Mouse (Mus musculus): ENCODE results near the gene Chst15. TPM values are rescaled to one million over a fixed set of nuclear protein-coding genes. Genes with fewer than 3 reads are reported as not detected.

Chst15 gene
- total RNA-seq, 1 experiment from 2014 or later: 34.3 TPM

DNA sequence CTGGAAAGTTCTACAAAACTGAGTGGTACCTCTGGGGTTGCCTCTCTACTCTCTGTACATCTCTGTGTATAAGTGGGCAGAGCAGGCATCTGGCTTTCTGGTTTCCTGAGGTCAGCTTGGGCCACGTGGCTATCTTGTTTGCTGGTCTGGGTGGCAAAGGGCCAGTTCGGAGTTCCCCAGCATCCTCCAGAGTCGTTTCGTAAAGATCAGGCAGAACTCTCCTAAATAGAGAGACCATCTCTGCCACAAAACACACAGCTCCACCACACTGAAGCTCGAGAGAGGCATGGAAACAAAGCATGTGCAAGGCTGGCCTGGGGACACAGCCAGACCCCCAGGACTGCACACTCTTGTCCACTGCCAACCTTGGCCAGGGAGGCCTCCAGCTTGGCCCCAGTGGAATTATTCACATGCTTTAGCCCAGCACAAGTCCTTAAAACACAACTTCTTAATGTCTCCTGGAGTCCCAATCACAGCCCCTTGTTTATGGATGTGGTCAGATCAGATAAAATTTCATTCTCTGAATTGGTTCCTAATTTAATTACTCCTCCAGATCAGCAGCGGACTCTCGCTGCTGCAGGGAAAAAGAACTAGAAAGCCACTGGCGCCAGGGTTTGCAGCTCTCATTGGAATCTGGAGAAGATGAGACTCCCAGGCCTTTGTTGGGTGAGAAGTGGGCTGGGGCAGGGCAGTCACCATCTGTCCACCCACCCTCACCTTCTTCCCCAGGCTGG lies 14.4 kb downstream of the Chst15 start:
- peak; percentile 62 for DNase-seq

DNA sequence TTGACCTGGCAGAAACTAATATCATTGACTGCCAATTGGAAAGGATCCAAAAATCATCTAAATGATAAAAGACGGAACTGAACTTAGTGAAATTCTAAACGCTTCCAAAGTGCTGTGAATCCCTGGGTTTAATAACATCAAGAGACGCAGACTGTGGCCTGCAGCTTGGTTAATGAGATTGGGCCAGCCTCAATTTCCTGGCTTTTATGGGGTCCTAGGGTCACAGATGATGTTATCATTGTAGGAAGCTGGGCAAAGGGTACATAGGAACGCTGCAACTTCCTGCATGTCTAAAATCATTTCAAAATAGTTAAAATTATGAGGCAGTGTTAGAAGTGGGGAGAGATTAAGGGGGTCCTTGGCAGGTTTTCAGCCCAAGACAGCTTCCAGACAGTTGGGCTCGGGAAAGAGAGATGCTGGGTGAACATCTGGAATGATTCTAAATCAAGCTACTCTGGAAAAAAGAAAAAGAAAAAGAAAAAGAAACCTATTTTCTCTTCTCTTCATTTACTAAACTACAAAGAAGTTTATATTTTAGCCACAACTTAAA lies 17.3 kb downstream of the Chst15 start:
- DNase-seq: no peak

DNA sequence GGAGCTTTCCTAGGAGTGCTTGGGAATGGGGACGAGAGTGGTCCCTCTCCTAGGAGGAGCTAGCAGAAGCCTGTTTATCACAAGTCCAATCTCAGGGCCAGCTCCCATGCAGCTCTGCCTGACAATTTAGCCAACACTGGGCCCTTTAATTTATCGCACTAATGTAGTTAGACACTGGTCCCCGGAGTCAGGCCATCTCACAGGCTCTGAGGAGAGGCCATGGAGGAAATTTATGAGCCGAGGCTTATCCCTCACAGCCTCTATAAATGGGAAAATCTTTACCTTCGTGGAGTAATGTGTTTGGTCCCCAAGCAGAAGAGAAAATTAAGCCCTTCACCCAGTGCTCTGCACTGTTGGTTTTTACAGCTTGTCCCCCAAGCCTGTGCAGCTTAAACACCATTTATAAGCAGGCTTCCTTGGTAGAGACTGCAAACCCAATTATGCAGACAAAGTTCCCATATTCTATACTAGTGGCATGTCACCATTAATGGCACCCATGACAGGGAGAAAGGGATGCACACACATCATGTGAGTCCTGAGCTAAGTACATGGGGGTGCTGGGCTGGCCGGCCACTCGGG lies 18.5 kb downstream of the Chst15 start:
- no peak for DNase-seq

DNA sequence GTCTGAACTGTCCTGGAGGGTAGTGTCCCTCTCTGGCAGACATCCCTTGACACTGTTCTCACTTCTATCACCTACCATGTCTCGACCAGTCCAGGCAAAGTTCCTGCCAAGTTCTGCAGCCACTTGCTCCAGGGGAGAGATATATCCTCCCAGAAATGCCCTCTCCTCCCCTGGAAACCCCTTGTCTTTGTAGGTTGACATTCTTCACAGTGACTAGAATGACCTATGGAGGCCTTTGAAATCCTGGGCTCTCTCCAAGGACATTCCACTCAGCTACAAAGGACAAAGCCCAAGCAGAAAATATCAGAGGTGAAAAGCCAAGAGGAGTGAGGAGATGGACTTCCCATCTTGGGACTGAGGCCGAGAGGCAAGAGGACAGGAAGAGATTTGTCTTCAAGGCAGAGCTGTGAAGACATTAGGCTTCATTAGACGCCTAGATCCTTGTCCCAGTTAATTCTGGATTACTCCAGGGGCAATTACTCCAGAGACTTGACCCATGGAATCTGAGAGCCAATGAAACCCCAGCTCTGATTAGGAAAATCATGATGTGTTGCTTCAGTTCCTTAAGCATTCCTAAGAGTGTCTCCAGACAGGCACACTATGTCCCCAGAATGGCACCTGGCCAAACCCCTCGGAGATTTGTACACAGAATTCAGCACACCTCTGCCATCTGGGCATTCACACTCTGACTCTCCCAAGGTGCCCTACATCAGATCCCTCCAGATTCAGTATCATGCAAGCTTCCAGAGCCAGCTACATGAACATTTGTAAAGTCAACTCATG lies 20.2 kb downstream of the Chst15 start:
- DNase-seq: peak; percentile 71

DNA sequence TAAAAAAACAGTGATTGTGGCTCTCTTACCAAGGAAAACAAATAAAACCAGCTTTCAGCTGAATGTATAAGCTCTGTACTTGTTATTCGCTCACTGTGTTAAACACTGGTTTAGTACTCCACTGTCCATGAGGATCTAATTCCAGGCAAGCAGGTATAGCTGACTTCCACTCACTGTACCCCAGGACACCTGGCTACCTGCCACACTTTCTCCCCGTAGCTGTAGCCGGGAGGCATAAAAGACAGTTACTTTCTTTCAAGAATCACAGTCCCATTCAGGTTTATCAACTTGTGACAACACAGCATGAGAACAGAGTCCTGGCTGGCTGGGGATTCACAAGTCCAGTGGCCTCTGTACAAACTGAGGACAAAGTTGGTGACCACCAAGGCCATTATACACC lies 20.9 kb downstream of the Chst15 start:
- peak; percentile 21 for DNase-seq

DNA sequence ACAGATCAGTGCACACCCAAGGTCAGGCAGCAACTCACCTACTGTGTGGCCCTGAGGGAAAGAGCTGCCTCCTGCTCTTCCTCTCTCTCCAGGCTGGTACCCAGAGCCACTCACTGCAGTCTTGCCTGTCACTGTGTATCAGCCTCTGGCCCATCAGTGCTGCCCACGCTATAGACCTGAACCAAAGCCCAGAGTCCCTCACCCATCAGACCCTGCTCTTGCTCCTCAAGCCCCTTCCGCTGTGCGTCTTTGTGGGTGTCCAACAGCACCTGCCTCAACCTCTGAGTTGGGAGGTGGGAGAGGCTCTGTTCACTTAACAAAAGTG lies 29.7 kb downstream of the Chst15 start:
- no peak for DNase-seq

DNA sequence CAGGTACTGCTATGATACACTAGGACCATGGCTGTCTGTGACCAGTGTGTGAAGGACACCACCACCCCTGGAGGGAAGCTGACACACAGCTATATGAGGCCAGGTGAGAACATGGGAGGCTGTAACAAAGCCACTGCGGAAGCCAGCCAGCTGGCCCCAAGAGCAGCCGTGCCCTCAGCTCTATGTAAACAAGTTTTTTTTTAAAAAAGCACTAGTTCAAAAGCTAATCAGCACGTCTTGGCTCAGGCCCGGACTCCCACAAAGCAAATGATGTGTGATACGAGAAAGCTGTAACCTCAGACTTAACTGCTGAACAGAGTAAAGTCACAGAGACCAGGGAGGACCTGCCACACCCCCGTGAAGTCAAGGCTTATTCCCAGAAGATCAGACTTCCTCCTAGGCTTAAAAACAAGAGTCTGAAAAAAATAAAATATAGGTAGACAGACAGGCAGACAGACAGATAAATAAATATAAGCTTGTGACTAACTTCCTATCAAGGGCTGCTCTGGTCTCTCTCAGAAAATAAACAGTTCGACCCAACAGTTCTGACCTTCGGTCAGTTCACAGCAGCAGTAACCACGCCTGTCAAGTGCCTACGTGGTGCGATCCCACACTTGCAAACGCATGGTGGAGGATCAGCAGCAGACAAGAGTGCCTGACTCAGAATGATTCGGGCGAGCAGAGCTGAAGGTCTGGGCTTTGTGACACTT lies 30.2 kb downstream of the Chst15 start:
- DNase-seq: peak; percentile 24

DNA sequence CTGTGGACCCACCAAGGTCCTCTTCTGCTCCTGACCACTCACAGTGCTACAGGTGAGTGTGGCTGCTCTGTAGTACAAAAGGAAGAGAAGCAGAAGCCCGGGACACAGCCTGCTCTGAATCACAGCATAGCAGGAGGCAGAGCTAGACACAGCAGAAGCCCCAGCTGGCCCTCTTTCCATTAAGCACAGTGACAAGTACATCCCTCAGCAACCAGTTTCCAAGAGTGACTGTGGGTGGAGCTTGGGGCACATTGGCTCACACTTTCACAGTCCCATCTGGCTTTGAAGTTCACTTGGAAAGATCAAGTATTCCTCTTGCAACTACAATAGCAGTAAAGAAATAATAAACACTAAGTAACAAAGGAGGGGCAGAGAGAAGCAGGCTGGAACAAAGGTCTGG lies 32.2 kb downstream of the Chst15 start:
- DNase-seq: no peak

DNA sequence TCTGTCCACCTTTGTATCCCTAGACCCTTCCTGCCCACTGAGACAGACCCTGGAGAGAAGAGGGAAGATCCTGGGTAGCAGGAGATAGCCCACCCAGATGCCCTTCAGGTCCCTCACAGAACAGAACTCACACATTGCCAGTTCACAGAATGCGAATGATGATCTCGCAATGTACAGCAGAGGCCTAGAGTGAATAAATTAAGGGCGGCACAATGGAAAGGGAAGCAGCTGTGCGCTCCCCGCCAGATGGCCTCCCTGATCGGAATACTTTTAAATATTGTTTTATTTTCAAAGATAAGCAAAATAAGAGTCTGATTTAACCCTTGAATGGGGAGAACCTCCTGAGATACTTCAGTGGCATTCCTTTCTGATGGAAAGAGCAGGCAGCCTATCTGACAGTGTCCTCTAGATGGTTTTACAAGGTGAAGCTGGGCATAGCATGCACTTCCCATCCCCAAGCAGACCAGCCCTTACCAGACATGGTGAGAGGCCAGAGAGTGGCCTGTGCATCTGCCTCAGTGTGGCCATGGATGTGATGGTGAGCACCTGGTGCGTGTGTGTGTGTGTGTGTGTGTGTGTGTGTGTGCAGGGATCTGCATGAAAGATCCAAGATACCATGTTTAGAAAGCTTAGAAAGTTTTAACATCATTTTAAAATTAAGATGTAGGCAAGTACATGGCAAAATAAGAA lies 32.8 kb downstream of the Chst15 start:
- no peak for DNase-seq

DNA sequence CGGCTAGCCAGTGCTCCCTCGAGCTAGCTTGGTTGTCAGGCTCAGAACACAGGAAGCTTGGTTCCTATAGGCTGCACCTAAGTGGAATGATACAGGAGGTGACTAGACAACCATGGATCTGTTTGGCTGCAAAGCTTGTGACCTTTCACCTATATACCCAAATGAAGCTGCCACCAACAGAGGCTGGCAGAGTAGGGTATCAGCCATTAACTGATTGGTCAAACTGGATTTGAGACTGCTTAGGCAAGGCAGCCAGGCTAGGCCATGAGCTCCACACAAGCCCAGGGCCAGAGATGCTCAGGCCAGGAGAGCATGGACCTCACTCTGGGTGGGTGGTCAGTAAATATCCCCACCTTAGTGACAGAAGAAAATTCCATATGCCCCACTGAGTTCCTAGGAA lies 34.5 kb downstream of the Chst15 start:
- no peak for DNase-seq

DNA sequence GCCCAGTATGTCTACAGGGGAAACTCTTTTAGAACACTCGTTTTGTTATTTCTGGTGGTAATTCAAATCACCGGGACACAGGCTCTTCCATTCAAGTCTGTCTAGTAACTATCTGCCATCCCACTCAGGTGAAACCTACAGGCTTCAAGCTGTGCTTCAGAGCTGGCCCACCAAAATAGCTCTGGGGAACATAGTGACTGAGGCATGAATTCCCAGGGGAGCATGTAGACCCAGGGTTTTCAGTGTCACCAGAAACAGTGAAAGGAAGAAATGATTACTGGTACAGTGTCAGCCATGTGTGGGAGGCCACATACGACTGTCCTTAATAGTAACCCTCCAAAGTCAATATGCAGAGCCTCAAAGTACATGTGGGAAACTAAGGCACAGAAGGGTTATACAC lies 34.9 kb downstream of the Chst15 start:
- DNase-seq: no peak

DNA sequence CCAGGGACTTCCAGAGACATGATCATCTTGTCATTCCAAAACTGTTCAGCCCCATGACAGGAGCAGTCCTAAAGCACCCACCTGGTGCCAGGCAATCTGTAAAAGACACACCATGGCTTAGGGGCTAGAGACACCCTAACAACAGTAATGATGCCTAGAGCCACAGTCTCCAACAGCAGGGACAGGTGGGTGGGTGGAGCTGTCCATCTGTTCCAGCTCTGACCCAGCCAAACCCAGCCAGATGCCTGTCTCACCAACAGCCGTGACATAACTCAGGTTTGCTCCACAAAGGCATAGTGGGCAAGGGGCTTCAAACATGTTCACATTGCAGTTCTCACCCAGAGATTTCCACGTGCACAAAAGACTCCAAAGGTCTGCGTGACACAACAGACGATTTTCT lies 35.3 kb downstream of the Chst15 start:
- no peak for DNase-seq

DNA sequence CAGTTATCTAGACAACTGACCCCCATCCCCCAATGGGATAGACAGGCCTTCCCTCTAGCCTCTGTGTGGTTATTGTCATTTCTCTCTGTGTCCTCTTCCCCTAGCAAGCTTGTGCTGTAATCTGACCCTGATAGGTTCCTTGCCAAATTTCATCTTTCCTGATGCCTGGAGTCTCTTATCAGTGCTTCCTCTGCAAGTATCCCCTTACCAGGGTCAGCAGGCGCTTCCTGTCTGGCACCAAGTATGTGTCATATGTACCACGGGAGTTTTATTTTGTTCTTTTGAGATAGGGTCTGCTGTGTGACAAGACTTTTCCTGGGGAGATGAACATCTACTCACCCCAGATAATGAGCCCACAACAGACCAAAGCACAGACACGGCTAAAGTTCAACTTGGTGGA lies 38.4 kb downstream of the Chst15 start:
- peak; percentile 54 for DNase-seq

DNA sequence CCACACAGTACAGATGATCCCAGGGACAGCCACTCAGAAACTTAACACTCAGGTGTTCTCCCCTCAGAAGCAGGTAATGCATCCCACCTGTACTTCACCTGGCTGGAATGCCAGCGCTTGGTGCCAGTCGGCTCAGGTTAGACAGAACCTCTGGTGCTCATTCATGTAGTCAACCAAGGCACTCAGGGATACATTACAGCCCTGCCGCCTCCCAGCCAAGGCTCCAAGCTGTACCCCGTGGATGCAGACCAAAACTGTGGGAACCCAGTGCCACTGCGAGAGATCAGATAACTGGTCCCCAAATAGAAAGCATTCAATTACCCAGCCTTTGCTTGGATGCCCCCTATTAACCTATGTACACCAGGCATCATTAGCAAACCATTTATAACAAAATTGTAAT lies 40.7 kb downstream of the Chst15 start:
- no peak for DNase-seq

DNA sequence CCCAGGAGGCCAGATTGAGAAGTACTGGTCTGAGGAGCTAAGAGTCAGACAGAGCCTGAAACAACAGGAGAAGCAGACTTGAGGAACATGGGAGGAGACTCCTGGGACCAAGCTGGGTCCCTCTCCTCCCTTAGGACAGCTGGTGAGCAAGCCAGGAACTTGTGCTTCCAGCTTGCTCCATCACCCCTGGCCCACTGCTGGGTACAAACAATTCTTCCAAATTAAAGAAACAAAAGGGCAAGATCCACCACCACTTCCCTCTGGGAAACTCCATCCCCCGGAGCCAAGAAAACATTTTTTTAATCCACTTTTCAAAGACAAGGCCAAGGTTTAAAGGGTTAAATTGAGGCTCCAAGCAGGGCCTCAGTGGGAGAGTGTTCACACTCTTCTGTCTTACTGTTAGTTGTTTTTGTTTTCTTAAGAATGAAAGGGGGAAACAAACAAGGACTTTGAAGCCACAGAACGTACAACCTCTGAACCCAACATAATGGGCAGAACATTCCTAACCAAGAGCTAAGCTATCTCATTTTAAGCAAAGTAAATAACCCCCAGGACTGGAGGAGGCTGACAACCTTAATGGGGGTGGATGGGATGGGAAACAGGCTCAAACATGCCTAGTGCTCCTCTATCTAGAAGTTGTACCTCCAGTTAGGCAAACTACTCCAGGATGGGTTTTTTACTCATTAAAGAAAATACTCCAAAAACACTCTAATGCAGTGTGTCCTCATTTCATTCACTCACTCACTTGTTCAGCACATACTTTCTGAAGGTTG lies 43.1 kb downstream of the Chst15 start:
- DNase-seq: peak; percentile 42

DNA sequence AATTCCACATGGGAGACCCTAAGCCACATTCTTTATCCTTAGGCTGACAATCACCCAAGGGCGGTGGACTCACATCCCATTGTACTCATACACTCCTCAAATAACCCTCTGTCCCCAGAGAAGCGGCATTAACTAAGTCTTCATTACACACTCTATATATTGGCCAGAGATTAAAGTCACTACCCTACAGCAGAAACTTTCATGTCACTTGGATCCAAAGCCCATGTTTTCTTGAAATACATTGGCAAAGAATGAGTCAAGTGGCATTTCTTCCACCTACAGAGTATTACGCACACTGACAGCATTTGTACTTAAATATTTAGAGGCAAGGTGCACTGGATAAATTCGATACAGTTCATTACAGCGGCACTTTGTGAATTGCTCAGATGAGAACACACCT lies 44.0 kb downstream of the Chst15 start:
- no peak for DNase-seq

DNA sequence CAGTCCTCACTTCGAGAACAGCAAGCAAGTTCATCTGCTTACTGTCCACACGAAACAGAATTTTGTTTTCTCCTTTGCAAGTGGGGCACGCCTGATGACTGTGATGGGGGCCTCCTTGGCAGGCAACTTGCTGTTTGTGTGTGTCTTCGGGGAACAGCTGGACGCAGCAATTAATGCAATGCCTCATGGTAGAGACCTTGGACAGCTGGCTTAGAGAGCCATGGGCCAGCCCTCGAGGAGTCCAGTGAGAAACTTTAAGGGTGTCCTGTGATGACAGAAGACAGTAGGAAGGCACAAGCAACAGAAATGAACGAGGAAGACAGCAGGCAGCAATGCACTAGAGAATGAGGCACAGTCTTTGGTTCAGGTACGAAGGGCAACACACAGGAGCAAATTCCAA lies 46.7 kb downstream of the Chst15 start:
- no peak for DNase-seq

DNA sequence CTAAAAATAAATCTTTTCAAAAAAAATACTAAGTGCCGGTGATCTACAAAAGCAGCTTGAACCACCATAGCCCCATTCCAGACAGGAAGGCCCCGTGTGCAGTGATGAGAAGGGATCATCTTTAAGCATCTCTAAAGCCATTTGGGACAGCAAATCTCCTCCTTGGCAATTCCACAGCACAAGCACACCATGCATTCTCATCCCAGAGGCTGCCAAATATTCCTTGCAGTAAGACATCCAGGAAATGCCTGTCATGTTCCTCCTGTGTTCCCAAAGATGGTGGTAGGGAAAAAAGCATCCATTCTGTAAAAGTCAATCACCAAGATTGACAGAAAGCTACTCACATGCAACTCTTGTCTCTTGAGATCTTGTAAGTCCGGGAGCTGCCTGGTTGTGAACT lies 47.4 kb downstream of the Chst15 start:
- DNase-seq: no peak

DNA sequence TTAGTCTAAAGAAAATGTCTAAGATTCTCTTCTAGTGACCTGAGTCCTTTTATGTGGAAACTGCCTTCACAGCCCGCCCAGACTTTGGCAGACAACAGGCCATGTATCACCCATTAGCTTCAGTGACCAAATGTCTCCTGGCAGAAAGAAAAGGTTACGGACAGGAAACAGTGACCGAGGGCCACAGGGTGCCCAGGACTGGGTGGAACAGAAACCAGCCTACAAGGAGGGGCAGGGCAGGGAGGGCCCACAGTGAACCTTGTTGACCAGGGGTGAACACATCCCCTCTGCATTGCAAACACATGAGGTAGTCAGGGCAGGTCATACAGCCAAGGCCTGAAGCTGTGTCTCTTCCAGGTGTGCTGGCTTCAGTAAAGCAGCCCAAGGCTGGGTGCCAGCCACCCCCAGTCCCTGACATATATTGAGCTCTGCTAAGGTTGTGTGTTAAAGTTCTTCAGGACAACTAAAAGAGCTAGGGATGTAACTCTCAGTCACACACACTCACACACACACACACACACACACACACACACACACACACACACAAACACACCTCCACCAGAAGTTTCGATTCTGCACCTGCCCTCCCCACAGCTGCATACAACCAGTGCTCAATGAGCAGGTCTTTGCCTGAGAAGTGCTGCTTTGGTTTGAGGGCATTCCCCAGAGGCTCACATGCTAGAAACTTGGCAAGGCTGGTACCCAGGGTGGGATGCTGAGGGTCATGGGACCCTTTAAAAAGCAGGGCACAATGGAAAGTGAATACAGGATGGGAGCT lies 49.1 kb downstream of the Chst15 start:
- peak; percentile 57 for DNase-seq

DNA sequence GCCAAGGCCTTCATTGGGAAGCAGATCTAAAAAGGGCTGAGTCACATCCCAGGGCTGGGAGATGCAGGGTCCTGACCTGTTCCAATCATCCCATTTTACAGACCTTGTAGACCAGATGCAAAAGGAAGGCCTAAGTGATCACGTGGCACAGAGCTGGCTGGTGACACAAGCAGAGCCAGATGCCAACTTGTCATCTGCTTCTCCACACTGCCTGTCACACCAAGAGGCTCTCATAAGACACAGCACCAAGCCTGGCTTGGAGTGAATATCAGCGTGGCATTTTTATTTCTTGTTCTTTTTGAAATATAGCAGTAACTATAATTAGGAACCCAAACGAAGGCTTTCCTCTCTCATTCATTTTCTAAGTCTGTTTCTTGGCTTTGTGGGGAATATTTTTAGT lies 52.3 kb downstream of the Chst15 start:
- no peak for DNase-seq

DNA sequence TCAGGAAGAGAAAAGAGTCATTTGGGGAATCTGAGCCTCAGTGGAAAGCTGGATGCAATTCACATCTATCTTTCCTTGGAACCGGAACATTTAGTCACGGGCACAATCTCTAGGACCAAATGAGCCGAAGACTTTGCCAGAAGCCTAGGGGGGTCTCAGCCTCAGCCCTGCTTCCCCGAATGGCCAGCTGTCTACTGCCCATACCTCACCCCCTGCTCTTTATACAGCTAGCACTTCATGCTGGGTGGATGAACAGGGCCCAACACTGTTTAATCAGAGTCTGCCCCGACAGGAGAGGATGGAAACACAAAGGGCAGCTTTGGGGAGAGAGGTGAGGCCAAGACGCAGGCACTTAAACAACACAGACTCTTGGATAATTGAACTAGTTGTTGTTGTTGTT lies 53.8 kb downstream of the Chst15 start:
- DNase-seq: no peak

Data from adrenal gland, postnatal 14 days (tissue).